Mouse (Mus musculus) cerebellum, adult 9-10 months (tissue): ENCODE measurements around the gene Olfr497.

Source experiments
- DNase-seq: peaks from one replicate; pipeline ENCODE4 v3.0.0; 2022

Gene Olfr497

GRCm38 (mm10) chr7:108420121-108420520 lies at the start of gene Olfr497:
Gene Olfr497, plus strand, starts transcription at chr7:108420421.
- DNase-seq: no peak

- no peak for DNase-seq
Observed at GRCm38 (mm10) chr7:108392867-108393266, 27.4 kb upstream of the Olfr497 start, which contains the start of gene Olfr495. Gene Olfr495, plus strand, starts transcription at chr7:108393167.

GRCm38 (mm10) chr7:108465026-108465425 lies 44.8 kb downstream of the Olfr497 start, which contains the start of gene Olfr498:
Gene Olfr498, plus strand, starts transcription at chr7:108465326.
- DNase-seq: no peak
